Comparison of ENCODE assay signal across 32 mouse cellular contexts in genomic region chr9:57386926-57387325, GRCm38 (mm10). TPM values are rescaled to one million over a fixed set of nuclear protein-coding genes. Genes with fewer than 3 reads are reported as not detected.
DNase-seq lines count a peak whose midpoint lies in the region; ATAC-seq lines count a peak whose summit lies in the region.
"Had no signal": no experiment of that assay in that cellular context is flagged by ENCODE, and none has a peak within 500 bp of the region (broad histone marks: within the 10 kb centered on the region; RNA-seq: fewer than 3 reads in every experiment).

No protein-coding gene starts in this region.

- ATAC-seq in heart, embryonic 11.5 days (replicated peaks; ENCODE audit: insufficient number of reproducible peaks, low FRiP score, low TSS enrichment), result no peak
- ATAC-seq in neural tube, embryonic 15.5 days (ENCODE audit: low FRiP score), result no peak
- no peak for ATAC-seq in hindbrain, embryonic 12.5 days (ENCODE audit: low FRiP score)
- ATAC-seq: forebrain, embryonic 14.5 days; intestine, postnatal 0 days; Patski had no signal

- peak; percentile 10 for DNase-seq in adrenal gland, adult 2 months
- DNase-seq in adrenal gland, adult 18-20 months (ENCODE audit: low spot score in 2 of 2), result no peak
- DNase-seq in heart, adult 8-10 months (ENCODE audit: low spot score), result peak; percentile 26
- DNase-seq in 3T3-L1 (ENCODE audit: low read depth, low spot score), result peak; percentile 50
- DNase-seq in heart, postnatal 14 days, result peak; percentile 9 to 50
- DNase-seq: cerebellum, adult 11-12 months; cerebellum, adult 9-11 months; embryo, embryonic 11 days; gastrocnemius, postnatal 14 days; kidney, adult 9 months; kidney, postnatal 10 days; liver; lung, adult 2 months; lung, postnatal 14 days; retina, postnatal 1 day; right cerebral cortex, postnatal 14 days; thymus, adult 2 months; thymus, postnatal 4 days had no signal

- WGBS in heart, embryonic 11.5 days (ENCODE audit: insufficient replicate concordance), result 76% methylated on average over 4 of the region's 4 CpGs
- WGBS in neural tube, embryonic 15.5 days, result 88% methylated on average over 4 of the region's 4 CpGs
- WGBS in hindbrain, embryonic 12.5 days, result 86% methylated on average over 4 of the region's 4 CpGs

- intact Hi-C loops in heart, postnatal 14 days (cut with DNase I), result loop anchor here (5.0 kb wide), 1 partner anchor 45 kb away; no protein-coding TSS in a partner anchor

- peaks cover 5% of the 10 kb centered on the region; the same call in 1 of the 2 replicates for H3K4me1 ChIP-seq in heart, embryonic 11.5 days (ENCODE audit: control insufficient read depth, insufficient read depth, low read length)
- no peaks in the 10 kb centered on the region for H3K4me1 ChIP-seq in neural tube, embryonic 15.5 days
- H3K4me1 ChIP-seq in hindbrain, embryonic 12.5 days, result no peaks in the 10 kb centered on the region
- H3K4me1 ChIP-seq: embryonic facial prominence, embryonic 12.5 days; midbrain, embryonic 12.5 days; neural tube, embryonic 12.5 days; stomach, embryonic 15.5 days had no signal

- H3K4me2 ChIP-seq in heart, embryonic 11.5 days, result no peak overlapping the region
- H3K4me2 ChIP-seq in neural tube, embryonic 15.5 days, result no peak overlapping the region
- no peak overlapping the region for H3K4me2 ChIP-seq in hindbrain, embryonic 12.5 days (replicated peaks)
- H3K4me2 ChIP-seq: embryonic facial prominence, embryonic 12.5 days; hindbrain, embryonic 14.5 days; midbrain, embryonic 12.5 days; neural tube, embryonic 12.5 days; stomach, embryonic 15.5 days had no signal

- H3K4me3 ChIP-seq in heart, embryonic 11.5 days (ENCODE audit: low read depth, low read length), result no peak overlapping the region
- no peak overlapping the region for H3K4me3 ChIP-seq in neural tube, embryonic 15.5 days (replicated peaks)
- no peak overlapping the region for H3K4me3 ChIP-seq in hindbrain, embryonic 12.5 days
- H3K4me3 ChIP-seq: embryonic facial prominence, embryonic 12.5 days; midbrain, embryonic 12.5 days; myocyte; neural tube, embryonic 12.5 days; stomach, embryonic 15.5 days had no signal

- no peaks in the 10 kb centered on the region for H3K36me3 ChIP-seq in heart, embryonic 11.5 days (ENCODE audit: control insufficient read depth, insufficient read depth, low read length)
- no peaks in the 10 kb centered on the region for H3K36me3 ChIP-seq in neural tube, embryonic 15.5 days
- H3K36me3 ChIP-seq in hindbrain, embryonic 12.5 days, result no peaks in the 10 kb centered on the region
- H3K36me3 ChIP-seq: embryonic facial prominence, embryonic 12.5 days; G1E; midbrain, embryonic 12.5 days; neural tube, embryonic 12.5 days; stomach, embryonic 15.5 days had no signal

- no peak overlapping the region for H3K9ac ChIP-seq in heart, embryonic 11.5 days (ENCODE audit: low read depth, low read length)
- H3K9ac ChIP-seq in neural tube, embryonic 15.5 days (replicated peaks), result no peak overlapping the region
- no peak overlapping the region for H3K9ac ChIP-seq in hindbrain, embryonic 12.5 days
- H3K9ac ChIP-seq: embryonic facial prominence, embryonic 12.5 days; hindbrain, embryonic 14.5 days; liver, embryonic 14.5 days; midbrain, embryonic 12.5 days; neural tube, embryonic 12.5 days; stomach, embryonic 15.5 days had no signal

- no peaks in the 10 kb centered on the region for H3K9me3 ChIP-seq in heart, embryonic 11.5 days (replicated peaks; ENCODE audit: control insufficient read depth, low read length)
- no peaks in the 10 kb centered on the region for H3K9me3 ChIP-seq in neural tube, embryonic 15.5 days (replicated peaks)
- no peaks in the 10 kb centered on the region for H3K9me3 ChIP-seq in hindbrain, embryonic 12.5 days (replicated peaks)
- H3K9me3 ChIP-seq: embryonic facial prominence, embryonic 12.5 days; G1E; midbrain, embryonic 12.5 days; neural tube, embryonic 12.5 days; stomach, embryonic 15.5 days had no signal

- no peak overlapping the region for H3K27ac ChIP-seq in heart, embryonic 11.5 days (ENCODE audit: low read depth, low read length)
- no peak overlapping the region for H3K27ac ChIP-seq in neural tube, embryonic 15.5 days (replicated peaks)
- H3K27ac ChIP-seq in hindbrain, embryonic 12.5 days, result no peak overlapping the region
- H3K27ac ChIP-seq: embryonic facial prominence, embryonic 12.5 days; hindbrain, embryonic 14.5 days; liver, embryonic 14.5 days; midbrain, embryonic 12.5 days; neural tube, embryonic 12.5 days; stomach, embryonic 15.5 days had no signal

- H3K27me3 ChIP-seq in heart, embryonic 11.5 days (ENCODE audit: control insufficient read depth, insufficient read depth, low read length), result no peaks in the 10 kb centered on the region
- H3K27me3 ChIP-seq in neural tube, embryonic 15.5 days (replicated peaks), result no peaks in the 10 kb centered on the region
- no peaks in the 10 kb centered on the region for H3K27me3 ChIP-seq in hindbrain, embryonic 12.5 days
- H3K27me3 ChIP-seq: embryonic facial prominence, embryonic 12.5 days; midbrain, embryonic 12.5 days; neural tube, embryonic 12.5 days; Patski; stomach, embryonic 15.5 days had no signal

RNA-seq across cellular contexts. Expression of gene Ppcdc, which starts 53.0 kb away (rescaled TPM):
- total RNA-seq in adrenal gland, adult 2 months (2021), result 10 to 100 TPM; 21.7 to 21.9 TPM
- 38.0 and 43.9 TPM in 2 replicates for polyA plus RNA-seq in adrenal gland, adult 2 months (2012; rRNA removed)
- total RNA-seq in adrenal gland, adult 18-20 months (2021), result 10 to 100 TPM; 15.0 to 18.0 TPM
- 10 to 100 TPM in 2 of 4 experiments, 1 to 10 TPM in 2; 7.0 to 18.5 (median 9.7) TPM for total RNA-seq in heart, adult 8-10 months (2022)
- 18.7 and 21.8 TPM in 2 replicates for polyA plus RNA-seq in heart, embryonic 11.5 days (2014; fragmentation: Nextera tagmentation; extraction: Ambion mirVana)
- total RNA-seq in heart, postnatal 14 days (2021), result 1 to 10 TPM; 9.0 to 9.3 TPM
- 18.4 and 22.7 TPM in 2 replicates for polyA plus RNA-seq in neural tube, embryonic 15.5 days (2015; fragmentation: Nextera tagmentation; extraction: Ambion mirVana)
- 20.0 and 24.6 TPM in 2 replicates for polyA plus RNA-seq in hindbrain, embryonic 12.5 days (2016; fragmentation: Nextera tagmentation; extraction: Ambion mirVana)

Comparison
In these comparisons a context has a peak if more than half of its experiments do, and no peak if none do; other contexts are left out.
1. DNase-seq: peak in adrenal gland, adult 2 months (single experiment), heart, adult 8-10 months (single experiment), 3T3-L1 (single experiment) and heart, postnatal 14 days (2 of 2); none in adrenal gland, adult 18-20 months (0 of 2).